Mouse (Mus musculus) C2C12 (cell line): ENCODE data around the gene Pusl1. TPM values are rescaled to one million over a fixed set of nuclear protein-coding genes. Genes with fewer than 3 reads are reported as not detected.

Source experiments
- H3K27me3 ChIP-seq: one replicate; pipeline ENCODE4 v1.6.1; 2011; ENCODE audit not compliant: control insufficient read depth, insufficient read depth, insufficient read length
- H3K36me3 ChIP-seq: one replicate; pipeline ENCODE4 v1.6.1; 2011; ENCODE audit not compliant: control insufficient read depth, insufficient read depth
- H3K4me3 ChIP-seq: one replicate; pipeline ENCODE4 v1.5.1; 2011; ENCODE audit warnings: mild to moderate bottlenecking, control low read depth; ENCODE audit not compliant: poor library complexity, insufficient read depth, severe bottlenecking
- H3K79me2 ChIP-seq: one replicate; pipeline ENCODE4 v1.6.1; 2011; ENCODE audit not compliant: control insufficient read depth, insufficient read depth
- H3K79me3 ChIP-seq: one replicate; pipeline ENCODE4 v1.6.1; 2011; ENCODE audit warnings: low read depth, control low read depth
- H3ac ChIP-seq: one replicate; pipeline ENCODE3; 2011; ENCODE audit warnings: low read depth; ENCODE audit not compliant: control insufficient read depth, insufficient read length
- CEBPB ChIP-seq: IDR thresholded peaks from one replicate; pipeline ENCODE4 v1.6.1; 2011; ENCODE audit warnings: low read depth, mild to moderate bottlenecking, control low read depth, moderate library complexity
- CTCF ChIP-seq: IDR thresholded peaks from one replicate; pipeline ENCODE4 v1.5.1; 2011; ENCODE audit not compliant: control insufficient read depth, insufficient read depth, insufficient read length
- FOSL1 ChIP-seq: IDR thresholded peaks from one replicate; pipeline ENCODE4 v1.8.0; 2011; ENCODE audit warnings: mild to moderate bottlenecking, low read length; ENCODE audit not compliant: poor library complexity, insufficient read depth, severe bottlenecking
- MAX ChIP-seq: IDR thresholded peaks from one replicate; pipeline ENCODE4 v1.6.1; 2011; ENCODE audit warnings: mild to moderate bottlenecking, control low read depth
- MYOD1 ChIP-seq: IDR thresholded peaks from one replicate; pipeline ENCODE4 v1.6.1; 2011; ENCODE audit warnings: low read depth; ENCODE audit not compliant: control insufficient read depth, insufficient read length
- MYOG ChIP-seq: IDR thresholded peaks from one replicate; pipeline ENCODE4 v1.6.1; 2011; ENCODE audit not compliant: control insufficient read depth, insufficient read length; ENCODE audit errors: extremely low read depth
- USF1 ChIP-seq: IDR thresholded peaks from one replicate; pipeline ENCODE4 v1.6.1; 2011; ENCODE audit warnings: low read depth, mild to moderate bottlenecking, control low read depth, moderate library complexity
- polyA plus RNA-seq: library from polyadenylated mRNA; unstranded; fragments of >200 nt; fragmentation: generic; extraction: Trizol; gene quantifications from one replicate; pipeline ENCODE4 v1.2.1, GENCODE M21; 2012; ENCODE audit warnings: missing spikeins

Pusl1 gene
- polyA plus RNA-seq, 1 experiment = 30.7 TPM

GRCm38 (mm10) chr4:155892438-155893211 lies 1.0 kb upstream of the Pusl1 start:
- peak overlapping the region; percentile 85 for H3K4me3 ChIP-seq
- peaks cover 73% of the 10 kb centered on the region for H3K79me2 ChIP-seq
- H3K79me3 ChIP-seq = peaks cover 45% of the 10 kb centered on the region
- peaks cover 31% of the 10 kb centered on the region for H3K36me3 ChIP-seq
- H3ac ChIP-seq = peak overlapping the region; percentile 70
- no peaks in the 10 kb centered on the region for H3K27me3 ChIP-seq
- no peak for TF ChIP-seq MAX
- TF ChIP-seq CTCF = no peak
- no peak for TF ChIP-seq MYOD1
- TF ChIP-seq MYOG = no peak
- no peak for TF ChIP-seq FOSL1
- TF ChIP-seq USF1 = no peak
- no peak for TF ChIP-seq CEBPB

DNA sequence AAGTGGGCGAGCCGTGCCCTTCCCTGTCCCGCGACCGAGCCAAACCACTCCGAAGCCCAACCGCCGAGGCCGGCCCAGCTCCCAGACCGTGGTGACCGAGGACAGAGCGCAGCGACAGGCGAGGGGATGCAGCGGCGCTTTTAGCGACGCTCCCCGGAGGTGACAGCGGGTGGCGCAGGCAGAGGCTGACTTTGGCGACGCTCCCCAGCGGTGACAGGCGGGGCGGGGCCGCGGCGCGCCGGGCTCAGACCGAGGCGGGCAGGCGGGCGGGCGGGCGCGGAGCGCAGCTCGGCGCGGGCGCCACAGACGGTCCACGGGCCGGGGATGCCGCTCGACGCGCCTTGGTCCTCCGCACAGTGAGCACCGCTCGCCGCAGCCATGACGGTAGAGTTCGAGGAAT lies 436 bp upstream of the Pusl1 start:
- peaks cover 35% of the 10 kb centered on the region for H3K36me3 ChIP-seq
- H3K4me3 ChIP-seq = peak overlapping the region; percentile 85
- peak overlapping the region; percentile 70 for H3ac ChIP-seq
- no peaks in the 10 kb centered on the region for H3K27me3 ChIP-seq
- H3K79me2 ChIP-seq = peaks cover 73% of the 10 kb centered on the region
- H3K79me3 ChIP-seq = peaks cover 44% of the 10 kb centered on the region
- TF ChIP-seq USF1 (no peak), FOSL1 (no peak), MYOG (no peak), MAX (no peak), CEBPB (no peak), MYOD1 (no peak), CTCF (no peak)

GRCm38 (mm10) chr4:155891011-155891471 lies 540 bp downstream of the Pusl1 start:
- no peaks in the 10 kb centered on the region for H3K27me3 ChIP-seq
- H3K4me3 ChIP-seq = peak overlapping the region; percentile 85
- H3K36me3 ChIP-seq = peaks cover 34% of the 10 kb centered on the region
- H3K79me3 ChIP-seq = peaks cover 37% of the 10 kb centered on the region
- H3ac ChIP-seq = peak overlapping the region; percentile 93
- peaks cover 65% of the 10 kb centered on the region for H3K79me2 ChIP-seq
- TF ChIP-seq USF1 (no peak), MAX (no peak), CEBPB (no peak), CTCF (no peak), FOSL1 (no peak), MYOG (no peak), MYOD1 (no peak)

GRCm38 (mm10) chr4:155889316-155889715 lies 2.3 kb downstream of the Pusl1 start:
- TF ChIP-seq MYOG (no peak), USF1 (no peak), MAX (no peak), CEBPB (no peak), FOSL1 (no peak), CTCF (no peak), MYOD1 (no peak)
- Histone ChIP-seq H3K27me3 (no peaks in the 10 kb centered on the region), H3K79me2 (peaks cover 47% of the 10 kb centered on the region), H3ac (no peak overlapping the region), H3K79me3 (peaks cover 22% of the 10 kb centered on the region), H3K36me3 (peaks cover 42% of the 10 kb centered on the region), H3K4me3 (no peak overlapping the region)

DNA sequence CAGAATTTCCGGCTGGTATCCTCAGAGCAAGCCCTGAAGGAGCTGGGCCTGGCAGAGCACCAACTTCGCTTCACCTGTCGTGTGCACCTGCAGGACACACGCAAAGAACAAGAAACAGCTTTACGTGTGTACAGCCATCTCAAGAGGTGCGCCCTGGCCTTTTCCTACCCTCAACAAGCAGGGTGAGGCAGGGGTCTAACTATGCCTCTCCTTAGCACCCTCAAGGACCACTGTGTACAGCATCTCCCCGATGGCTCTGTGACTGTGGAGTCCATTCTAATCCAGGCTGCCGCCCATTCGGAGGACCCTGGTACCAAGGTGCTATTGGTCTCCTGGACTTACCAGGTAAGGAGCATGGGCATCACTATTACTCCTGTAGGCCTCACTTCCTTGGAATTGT lies 3.4 kb downstream of the Pusl1 start:
- Histone ChIP-seq H3K27me3 (no peaks in the 10 kb centered on the region), H3K79me2 (peaks cover 36% of the 10 kb centered on the region), H3K79me3 (peaks cover 14% of the 10 kb centered on the region), H3K4me3 (no peak overlapping the region), H3K36me3 (peaks cover 42% of the 10 kb centered on the region), H3ac (no peak overlapping the region)
- TF ChIP-seq MAX = no peak
- TF ChIP-seq MYOD1 = no peak
- TF ChIP-seq CEBPB = no peak
- no peak for TF ChIP-seq FOSL1
- TF ChIP-seq CTCF = no peak
- TF ChIP-seq MYOG = no peak
- TF ChIP-seq USF1 = no peak
